Mouse (Mus musculus): Measurements from ENCODE around the gene Jak3.

DNA sequence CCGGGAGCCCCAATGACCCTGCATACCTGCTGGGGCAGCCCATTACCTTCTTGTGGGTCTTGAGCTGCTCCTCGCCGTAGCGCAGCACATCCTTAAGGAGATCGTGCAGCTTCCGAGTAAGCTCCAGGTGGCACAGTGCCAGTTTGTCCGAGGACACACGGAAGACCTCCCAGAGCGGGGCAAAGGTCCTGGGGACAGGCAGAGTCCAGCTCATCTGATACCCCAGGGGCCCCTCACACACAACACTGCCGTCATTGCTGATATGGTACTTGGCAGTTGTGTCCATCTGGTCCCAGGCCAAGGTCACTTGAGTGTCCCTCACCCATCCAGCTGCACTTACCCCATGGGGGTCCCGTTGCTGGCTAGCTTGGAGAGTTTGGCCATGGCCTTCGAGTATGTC lies 41.0 kb downstream of the Jak3 start:
- TF ChIP-seq CTCF (conservative IDR thresholded peaks at IDR 0.05; ENCODE audit: low read length) (no peak), POU5F1 (IDR thresholded peaks at IDR 0.05; ENCODE audit: borderline replicate concordance, low read length) (no peak), NANOG (IDR thresholded peaks at IDR 0.05; ENCODE audit: borderline replicate concordance, low read length) (no peak)

Measured in E14TG2a.4 (cell line).